Mouse (Mus musculus): ENCODE data around the gene Exo5. TPM values are rescaled to one million over a fixed set of nuclear protein-coding genes. Genes with fewer than 3 reads are reported as not detected.

Gene Exo5
- 10 to 100 TPM; 10.1 to 11.8 TPM for total RNA-seq (2021)
- long read RNA-seq, transcript Exo5-201 (2 exons, 1,996 nt), result major isoform, 5 of 7 reads
- long read RNA-seq, partial matches to known transcripts, result 0 of 7 reads
- long read RNA-seq, other reads (novel, unspliced or antisense), result 1 of 7 reads

- peak; percentile 86 to 87 for DNase-seq (ENCODE audit: low spot score in 2 of 2)
Observed at GRCm38 (mm10) chr4:120924554-120925299, at the start of gene Exo5. Gene Exo5, minus strand, starts transcription at chr4:120925017.

GRCm38 (mm10) chr4:120971842-120972241, 47.0 kb upstream of the Exo5 start:
- DNase-seq (ENCODE audit: low spot score in 2 of 2), result no peak

GRCm38 (mm10) chr4:120969382-120970146, 44.7 kb upstream of the Exo5 start:
- DNase-seq (ENCODE audit: low spot score in 2 of 2), result peak in 1 of 2 experiments; percentile 49

- DNase-seq (ENCODE audit: low spot score in 2 of 2), result no peak
Observed at GRCm38 (mm10) chr4:120968486-120968885, 43.7 kb upstream of the Exo5 start.

GRCm38 (mm10) chr4:120955586-120955985, 30.8 kb upstream of the Exo5 start:
- DNase-seq (ENCODE audit: low spot score in 2 of 2), result no peak

GRCm38 (mm10) chr4:120953667-120954066, 28.9 kb upstream of the Exo5 start:
- no peak for DNase-seq (ENCODE audit: low spot score in 2 of 2)

GRCm38 (mm10) chr4:120953038-120953437, 28.2 kb upstream of the Exo5 start:
- no peak for DNase-seq (ENCODE audit: low spot score in 2 of 2)

- DNase-seq (ENCODE audit: low spot score in 2 of 2), result no peak
Observed at GRCm38 (mm10) chr4:120952163-120952562, 27.3 kb upstream of the Exo5 start.

- DNase-seq (ENCODE audit: low spot score in 2 of 2), result peak; percentile 70 to 83
Observed at GRCm38 (mm10) chr4:120951428-120951973, 26.7 kb upstream of the Exo5 start, which contains the start of gene Zfp69. Gene Zfp69, minus strand, starts transcription at chr4:120951699.

GRCm38 (mm10) chr4:120950763-120951427, 26.1 kb upstream of the Exo5 start:
- no peak for DNase-seq (ENCODE audit: low spot score in 2 of 2)

GRCm38 (mm10) chr4:120948938-120949337, 24.1 kb upstream of the Exo5 start:
- DNase-seq (ENCODE audit: low spot score in 2 of 2), result no peak

GRCm38 (mm10) chr4:120935006-120935405, 10.2 kb upstream of the Exo5 start:
- no peak for DNase-seq (ENCODE audit: low spot score in 2 of 2)

- no peak for DNase-seq (ENCODE audit: low spot score in 2 of 2)
Observed at GRCm38 (mm10) chr4:120930736-120931135, 5.9 kb upstream of the Exo5 start.

GRCm38 (mm10) chr4:120928686-120929085, 3.9 kb upstream of the Exo5 start:
- DNase-seq (ENCODE audit: low spot score in 2 of 2), result no peak

- DNase-seq (ENCODE audit: low spot score in 2 of 2), result peak in 1 of 2 experiments; percentile 33
Observed at GRCm38 (mm10) chr4:120925386-120925785, 569 bp upstream of the Exo5 start.

GRCm38 (mm10) chr4:120921461-120921860, 3.4 kb downstream of the Exo5 start:
- DNase-seq (ENCODE audit: low spot score in 2 of 2), result no peak

- DNase-seq (ENCODE audit: low spot score in 2 of 2), result no peak
Observed at GRCm38 (mm10) chr4:120914501-120914900, 10.3 kb downstream of the Exo5 start.

GRCm38 (mm10) chr4:120913861-120914260, 11.0 kb downstream of the Exo5 start:
- no peak for DNase-seq (ENCODE audit: low spot score in 2 of 2)

- DNase-seq (ENCODE audit: low spot score in 2 of 2), result no peak
Observed at GRCm38 (mm10) chr4:120913443-120913842, 11.4 kb downstream of the Exo5 start.

GRCm38 (mm10) chr4:120912866-120913265, 12.0 kb downstream of the Exo5 start:
- no peak for DNase-seq (ENCODE audit: low spot score in 2 of 2)

GRCm38 (mm10) chr4:120911086-120911485, 13.7 kb downstream of the Exo5 start:
- no peak for DNase-seq (ENCODE audit: low spot score in 2 of 2)
